Mouse (Mus musculus) liver, embryonic 14.5 days (tissue): ENCODE results near the gene Gpr153. TPM values are rescaled to one million over a fixed set of nuclear protein-coding genes. Genes with fewer than 3 reads are reported as not detected.
"Not testable (repeated sequence)": the region's sequence is repeated elsewhere in the genome, so short reads cannot be mapped to it uniquely, and the experiment has no call there.

Source experiments
- ATAC-seq: fragments of 200-750 bp; cut with Nextera tagmentation; 2 replicates; pipeline ENCODE4 v1.8.0; 2017; ENCODE audit warnings: moderate number of reproducible peaks, mild to moderate bottlenecking, moderate library complexity; ENCODE audit not compliant: insufficient read depth
- DNase-seq, 3 experiments: peaks; one replicate each; pipeline ENCODE4 v3.0.0-alpha.2; 2012 to 2013; ENCODE audit warnings: low read depth in 3 of 3, low spot score in 3 of 3
- H3K27ac ChIP-seq: fragments of 300-500 bp; sonication (generic); 2 replicates; pipeline ENCODE4 v1.5.1; 2014; ENCODE audit warnings: moderate library complexity, mild to moderate bottlenecking, control low read depth, inconsistent platforms
- H3K27me3 ChIP-seq: fragments of 300-500 bp; sonication (generic); 2 replicates; pipeline ENCODE4 v1.6.1; 2014; ENCODE audit warnings: mild to moderate bottlenecking, low read length, moderate library complexity; ENCODE audit not compliant: control insufficient read depth, insufficient read depth
- H3K36me3 ChIP-seq: fragments of 300-500 bp; sonication (generic); replicated peaks from 2 replicates; pipeline ENCODE4 v1.6.1; 2014; ENCODE audit warnings: low read depth; ENCODE audit not compliant: control insufficient read depth, insufficient read depth
- H3K4me1 ChIP-seq, 2 experiments: fragments of 200-500 bp in 1 of 2; fragments of 300-500 bp in 1 of 2; sonication (generic) in 1 of 2; replicated peaks; 2 replicates each; pipeline ENCODE4 v1.6.1; 2012 to 2014; ENCODE audit warnings: antibody characterized with exemption in 1 of 2, inconsistent platforms in 1 of 2, low read length in 1 of 2; ENCODE audit not compliant: control insufficient read depth in 2 of 2, insufficient read depth in 2 of 2
- H3K4me2 ChIP-seq: fragments of 300-500 bp; sonication (generic); 2 replicates; pipeline ENCODE4 v1.6.1; 2014; ENCODE audit warnings: low read depth, mild to moderate bottlenecking, control low read depth, moderate library complexity
- H3K4me3 ChIP-seq, 2 experiments: fragments of 200-500 bp in 1 of 2; fragments of 300-500 bp in 1 of 2; sonication (generic) in 1 of 2; 2 replicates each; pipeline ENCODE4 v1.5.1; 2012 to 2014; ENCODE audit warnings: low read depth in 2 of 2, low read length in 2 of 2, mild to moderate bottlenecking in 2 of 2, control low read depth in 1 of 2, inconsistent platforms in 1 of 2, moderate library complexity in 1 of 2; ENCODE audit not compliant: insufficient read depth in 1 of 2
- H3K9ac ChIP-seq: fragments of 300-500 bp; sonication (generic); replicated peaks from 2 replicates; pipeline ENCODE4 v1.6.1; 2014; ENCODE audit warnings: mild to moderate bottlenecking, control low read depth, moderate library complexity
- H3K9me3 ChIP-seq: fragments of 300-500 bp; sonication (generic); 2 replicates; pipeline ENCODE4 v1.6.1; 2016; ENCODE audit warnings: low read length, mixed read lengths; ENCODE audit not compliant: control insufficient read depth
- CTCF ChIP-seq: IDR thresholded peaks from 2 replicates; pipeline ENCODE4 v1.5.1; 2016; ENCODE audit warnings: antibody characterized with exemption, low read depth, control low read depth
- EP300 ChIP-seq: IDR thresholded peaks from 2 replicates; pipeline ENCODE4 v1.6.1; 2016; ENCODE audit warnings: antibody characterized with exemption, low read depth
- WGBS: fragments of 180-500 bp; shearing (Covaris S2); extraction: QIAGEN DNeasy Blood & Tissue Kit; methylation state at CpG from one replicate; pipeline ENCODE4 v1.1.7; 2014; ENCODE audit not compliant: insufficient replicate concordance; 5-methylcytosine and 5-hydroxymethylcytosine counted together
- polyA plus RNA-seq, 2 experiments: library from polyadenylated mRNA; depleted of rRNA in 1 of 2; stranded (reverse) in 1 of 2; unstranded in 1 of 2; fragments of >200 nt; fragmentation: Nextera tagmentation in 1 of 2; extraction: Ambion mirVana in 1 of 2; gene quantifications; 2 replicates each; pipeline versions ENCODE4 v1.2.1 to v1.2.3; 2012 to 2014

Gene Gpr153
- polyA plus RNA-seq (2012; rRNA removed), result 1.1 and 1.2 TPM in 2 replicates
- 0.58 and 0.59 TPM in 2 replicates for polyA plus RNA-seq (2014; fragmentation: Nextera tagmentation; extraction: Ambion mirVana)

DNA sequence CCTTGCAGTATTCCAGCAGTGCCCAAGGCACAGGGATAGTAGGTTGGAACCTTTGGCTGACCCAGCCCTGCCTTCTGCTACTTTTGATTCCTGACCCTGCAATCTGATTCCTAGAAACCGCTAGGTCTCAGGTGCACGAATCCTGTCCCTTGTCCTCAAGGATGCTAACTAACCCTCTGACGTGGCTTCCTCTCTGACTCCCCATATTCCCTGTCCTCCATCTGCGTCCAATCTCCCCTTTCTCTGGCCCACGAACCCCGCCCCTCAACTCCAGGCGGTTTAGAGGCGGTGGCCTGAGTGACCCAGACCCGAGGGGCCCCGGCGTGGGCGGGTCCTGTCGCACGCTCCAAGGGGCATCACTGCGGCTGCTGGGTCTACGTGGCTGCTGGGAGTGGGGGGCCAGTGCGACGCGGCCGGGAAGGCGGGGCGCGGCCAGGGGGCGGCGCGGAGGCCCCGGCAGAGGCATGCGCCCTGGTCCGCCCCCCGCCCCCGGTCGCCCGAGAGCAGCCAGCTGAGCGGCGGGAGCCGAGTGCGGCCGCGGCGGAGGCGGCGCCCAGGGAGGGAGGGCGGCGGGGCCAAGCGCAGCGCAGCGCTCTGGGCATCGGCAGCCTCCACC, at the start of gene Gpr153:
Gene Gpr153, plus strand, starts transcription at position 612 of the 616 bp plus-strand sequence.
- ATAC-seq, result no peak
- DNase-seq, result no peak
- TF ChIP-seq EP300 (no peak), CTCF (no peak)
- no peaks in the 10 kb centered on the region for H3K9me3 ChIP-seq
- H3K4me3 ChIP-seq, result peak within 1 kb of the TSS; percentile 35 to 48
- no peak within 1 kb of the TSS for H3K9ac ChIP-seq
- no peak within 1 kb of the TSS for H3K27ac ChIP-seq
- peaks cover 33% of the 10 kb centered on the region for H3K27me3 ChIP-seq
- no peaks in the 10 kb centered on the region for H3K36me3 ChIP-seq
- H3K4me2 ChIP-seq, result peak within 1 kb of the TSS; percentile 56
- WGBS, result 4% methylated on average over 46 of the region's 48 CpGs
- H3K4me1 ChIP-seq, result no peaks in the 10 kb centered on the region

DNA sequence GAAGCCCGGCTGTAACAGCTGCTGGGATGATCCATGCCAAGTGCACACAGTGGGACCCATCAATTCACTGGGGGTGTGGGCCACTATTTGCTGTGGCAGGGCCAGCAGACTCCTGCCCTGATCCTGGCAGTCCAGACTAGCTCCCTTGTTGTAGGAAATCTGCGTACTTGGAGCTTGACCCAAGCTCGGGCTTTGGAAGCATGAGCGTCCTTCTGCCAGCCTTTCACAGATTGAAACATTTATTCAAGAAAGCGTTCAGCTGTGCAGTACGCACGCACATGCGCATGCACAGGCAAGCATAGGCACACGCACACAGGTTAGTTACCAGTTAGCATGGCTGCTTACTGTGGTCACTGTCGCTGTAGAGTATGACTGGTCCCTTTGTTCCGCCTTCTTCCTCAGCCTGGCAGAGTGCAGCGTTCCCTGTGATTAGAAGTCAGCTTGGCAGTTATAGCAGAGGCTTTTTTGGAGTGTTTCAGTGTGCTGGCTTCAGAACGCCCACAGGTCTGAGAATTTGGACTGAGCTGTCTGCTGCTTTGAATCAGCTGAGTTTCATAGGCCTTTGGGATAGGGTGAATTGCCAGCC, 47.0 kb upstream of the Gpr153 start:
- no peak for ATAC-seq
- WGBS, result 81% methylated on average over 13 of the region's 13 CpGs

DNA sequence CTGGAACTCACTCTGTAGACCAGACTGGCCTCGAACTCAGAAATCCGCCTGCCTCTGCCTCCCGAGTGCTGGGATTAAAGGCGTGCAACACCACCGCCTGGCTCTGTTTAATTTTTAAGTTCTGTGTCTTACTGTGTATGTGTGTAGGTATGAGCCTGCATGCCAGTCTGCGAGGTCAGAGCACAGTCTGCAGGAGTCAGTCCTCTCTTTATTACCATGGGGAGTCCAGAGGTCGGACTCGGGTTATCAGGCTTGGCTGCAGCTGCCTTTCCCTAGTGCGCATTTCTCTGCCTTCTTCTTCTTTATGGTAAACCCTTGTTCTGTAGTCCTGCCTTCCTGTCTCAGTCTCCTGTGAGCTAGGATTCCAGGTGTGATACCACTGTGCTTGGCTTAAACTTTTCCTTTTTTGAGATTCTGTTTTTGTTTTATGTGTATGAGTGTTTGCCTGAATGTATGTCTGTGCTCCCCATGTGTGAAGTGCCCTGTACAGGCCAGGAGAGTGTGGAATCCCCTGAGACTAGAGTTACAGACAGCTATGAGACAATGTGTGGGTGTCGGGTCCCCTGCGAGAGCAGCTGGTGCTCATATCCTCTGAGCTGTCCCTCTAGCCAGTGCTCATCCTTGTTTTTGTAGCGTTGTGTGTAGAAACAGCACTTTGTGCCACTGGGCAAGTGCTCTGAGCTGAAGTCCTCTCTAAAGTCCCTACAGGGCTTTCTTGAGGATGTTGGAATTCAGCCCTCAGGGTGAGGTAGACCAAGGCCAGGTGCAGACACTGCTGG, 46.1 kb upstream of the Gpr153 start:
- H3K4me3 ChIP-seq, result no peak overlapping the region
- TF ChIP-seq CTCF, result no peak
- no peak for TF ChIP-seq EP300
- H3K9me3 ChIP-seq, result no peaks in the 10 kb centered on the region
- H3K27ac ChIP-seq, result no peak overlapping the region
- H3K4me2 ChIP-seq, result no peak overlapping the region
- WGBS, result 72% methylated on average over 12 of the region's 12 CpGs
- no peaks in the 10 kb centered on the region for H3K27me3 ChIP-seq
- no peaks in the 10 kb centered on the region for H3K36me3 ChIP-seq
- no peaks in the 10 kb centered on the region for H3K4me1 ChIP-seq
- H3K9ac ChIP-seq, result no peak overlapping the region
- DNase-seq, result no peak
- no peak for ATAC-seq

More for the DNA sequence above, 47.0 kb upstream of the Gpr153 start:
- TF ChIP-seq CTCF (no peak), EP300 (no peak)
- H3K9me3 ChIP-seq, result no peaks in the 10 kb centered on the region
- H3K27me3 ChIP-seq, result no peaks in the 10 kb centered on the region
- DNase-seq, result no peak
- H3K4me3 ChIP-seq, result no peak overlapping the region
- no peak overlapping the region for H3K27ac ChIP-seq
- no peak overlapping the region for H3K9ac ChIP-seq
- H3K36me3 ChIP-seq, result no peaks in the 10 kb centered on the region
- no peaks in the 10 kb centered on the region for H3K4me1 ChIP-seq
- H3K4me2 ChIP-seq, result no peak overlapping the region

DNA sequence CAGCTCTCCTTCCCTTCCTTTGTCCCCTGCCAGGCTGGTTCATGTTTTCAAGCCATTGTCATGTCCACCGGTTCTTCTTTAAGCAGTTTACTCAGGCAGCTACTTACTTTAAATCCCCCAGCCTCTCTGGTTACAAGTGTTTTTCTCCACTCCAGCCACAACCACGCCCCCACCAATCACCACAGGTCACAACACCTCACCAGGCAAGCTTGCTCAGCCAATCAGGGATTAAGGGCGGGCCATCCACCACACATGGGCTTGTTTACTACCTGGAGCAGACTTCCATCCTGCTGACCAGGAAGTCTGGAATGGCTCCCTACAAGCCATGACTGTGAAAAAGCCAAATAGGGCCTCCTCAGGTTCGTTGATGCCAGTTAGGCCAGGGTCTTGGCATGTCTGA, 43.7 kb upstream of the Gpr153 start:
- not testable (repeated sequence) for H3K4me3 ChIP-seq, H3K36me3 ChIP-seq, ATAC-seq, DNase-seq, H3K27ac ChIP-seq, H3K27me3 ChIP-seq, H3K4me1 ChIP-seq, H3K4me2 ChIP-seq, H3K9ac ChIP-seq, H3K9me3 ChIP-seq
- 53% methylated on average over 4 of the region's 4 CpGs for WGBS

DNA sequence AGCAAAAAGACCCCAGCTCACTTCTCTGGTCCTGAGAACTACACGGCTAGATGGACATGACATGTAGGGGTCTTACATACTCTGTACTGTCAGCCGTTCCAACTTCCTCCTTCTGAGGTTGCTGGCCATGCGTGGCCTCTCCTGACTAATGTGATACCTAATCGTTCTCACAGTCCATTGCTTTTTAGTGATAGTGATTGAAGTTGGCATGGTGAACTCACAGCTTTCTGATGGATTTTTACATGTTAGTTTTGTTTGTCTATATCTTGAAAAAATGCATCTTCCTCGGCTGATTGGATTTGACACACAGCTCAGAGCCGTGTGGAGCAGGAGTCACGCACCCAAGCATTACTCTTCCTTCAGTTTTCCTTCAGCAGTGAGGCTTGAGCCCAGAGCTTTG, 42.7 kb upstream of the Gpr153 start:
- Histone ChIP-seq H3K4me3 (no peak overlapping the region), H3K9me3 (no peaks in the 10 kb centered on the region), H3K27me3 (no peaks in the 10 kb centered on the region), H3K4me1 (no peaks in the 10 kb centered on the region), H3K9ac (no peak overlapping the region), H3K27ac (no peak overlapping the region), H3K4me2 (no peak overlapping the region), H3K36me3 (no peaks in the 10 kb centered on the region)
- DNase-seq, result no peak
- ATAC-seq, result no peak
- TF ChIP-seq EP300, result no peak
- TF ChIP-seq CTCF, result no peak
- WGBS, result 55% methylated on average over 7 of the region's 7 CpGs
